ENCODE assay signal across 12 mouse cellular contexts in genomic region chr11:18745840-18746239, GRCm38 (mm10).
A peak's percentile ranks its signal among the peaks of the same experiment; 100 is the strongest.
DNase-seq lines count a peak whose midpoint lies in the region; ATAC-seq and TF ChIP-seq lines count a peak whose summit lies in the region.
"Had no signal": no experiment of that assay in that cellular context is flagged by ENCODE, and none has a peak within 500 bp of the region (broad histone marks: within the 10 kb centered on the region; RNA-seq: fewer than 3 reads in every experiment).

No protein-coding gene starts in this region.

- 11% methylated on average over 10 of the region's 10 CpGs for WGBS in lung, embryonic 14.5 days
- WGBS in lung, adult 2 months: 35% methylated on average over 10 of the region's 10 CpGs
- WGBS in stomach, embryonic 16.5 days: 9% methylated on average over 10 of the region's 10 CpGs
- 61% methylated on average over 10 of the region's 10 CpGs for WGBS in forebrain, embryonic 16.5 days
- WGBS in forebrain, embryonic 10.5 days: 78% methylated on average over 10 of the region's 10 CpGs

- peak overlapping the region; percentile 89 for H3K27ac ChIP-seq in lung, embryonic 14.5 days (ENCODE audit: low read depth)
- H3K27ac ChIP-seq in stomach, embryonic 16.5 days (ENCODE audit: low read length): peak overlapping the region; percentile 90
- H3K27ac ChIP-seq in forebrain, embryonic 16.5 days (ENCODE audit: low read length): no peak overlapping the region
- no peak overlapping the region for H3K27ac ChIP-seq in forebrain, embryonic 10.5 days
- H3K27ac ChIP-seq: embryonic facial prominence, embryonic 15.5 days; layer of hippocampus, adult 2 months; limb, embryonic 15.5 days had no signal

- H3K36me3 ChIP-seq in lung, embryonic 14.5 days (ENCODE audit: insufficient read depth): no peaks in the 10 kb centered on the region
- no peaks in the 10 kb centered on the region for H3K36me3 ChIP-seq in stomach, embryonic 16.5 days (ENCODE audit: control insufficient read depth, insufficient read depth, low read length)
- no peaks in the 10 kb centered on the region for H3K36me3 ChIP-seq in forebrain, embryonic 16.5 days (ENCODE audit: control insufficient read depth, insufficient read depth)
- no peaks in the 10 kb centered on the region for H3K36me3 ChIP-seq in forebrain, embryonic 10.5 days (replicated peaks)
- H3K36me3 ChIP-seq: embryonic facial prominence, embryonic 15.5 days; limb, embryonic 15.5 days had no signal

- no peaks in the 10 kb centered on the region for H3K27me3 ChIP-seq in lung, embryonic 14.5 days (ENCODE audit: insufficient read depth, low read length)
- H3K27me3 ChIP-seq in stomach, embryonic 16.5 days (ENCODE audit: control insufficient read depth, insufficient read depth, low read length): no peaks in the 10 kb centered on the region
- H3K27me3 ChIP-seq in forebrain, embryonic 16.5 days (replicated peaks; ENCODE audit: control insufficient read depth, insufficient read depth, low read length): no peaks in the 10 kb centered on the region
- peaks cover 20% of the 10 kb centered on the region; the same call in 1 of the 2 replicates for H3K27me3 ChIP-seq in forebrain, embryonic 10.5 days (ENCODE audit: poor library complexity, severe bottlenecking)
- H3K27me3 ChIP-seq: embryonic facial prominence, embryonic 15.5 days had no signal

- TF ChIP-seq POLR2A in lung, adult 2 months (IDR thresholded peaks at IDR 0.05; ENCODE audit: borderline replicate concordance, extremely low read depth, low read depth, low read length): no peak

- H3K9me3 ChIP-seq in lung, embryonic 14.5 days (ENCODE audit: low read depth, low read length): no peaks in the 10 kb centered on the region
- H3K9me3 ChIP-seq in stomach, embryonic 16.5 days (replicated peaks; ENCODE audit: control insufficient read depth, low read length): no peaks in the 10 kb centered on the region
- no peaks in the 10 kb centered on the region for H3K9me3 ChIP-seq in forebrain, embryonic 16.5 days (ENCODE audit: control insufficient read depth, low read length)
- no peaks in the 10 kb centered on the region for H3K9me3 ChIP-seq in forebrain, embryonic 10.5 days
- H3K9me3 ChIP-seq: embryonic facial prominence, embryonic 15.5 days; limb, embryonic 15.5 days had no signal

- H3K4me3 ChIP-seq in lung, embryonic 14.5 days (ENCODE audit: low read depth, low read length): no peak overlapping the region
- no peak overlapping the region for H3K4me3 ChIP-seq in lung, adult 2 months (replicated peaks; ENCODE audit: extremely low read depth, low read depth, low read length)
- H3K4me3 ChIP-seq in stomach, embryonic 16.5 days (replicated peaks; ENCODE audit: low read length): no peak overlapping the region
- no peak overlapping the region for H3K4me3 ChIP-seq in forebrain, embryonic 16.5 days (replicated peaks; ENCODE audit: low read length)
- no peak overlapping the region for H3K4me3 ChIP-seq in forebrain, embryonic 10.5 days
- H3K4me3 ChIP-seq: embryonic facial prominence, embryonic 15.5 days; layer of hippocampus, adult 2 months; limb, embryonic 15.5 days; myocyte had no signal

- peaks cover 23% of the 10 kb centered on the region; the same call in 1 of the 2 replicates for H3K4me1 ChIP-seq in lung, embryonic 14.5 days (ENCODE audit: insufficient read depth)
- H3K4me1 ChIP-seq in lung, adult 2 months (ENCODE audit: control insufficient read depth, insufficient read depth, low read length): no peaks in the 10 kb centered on the region; the same call in 1 of the 2 replicates
- H3K4me1 ChIP-seq in stomach, embryonic 16.5 days (ENCODE audit: control insufficient read depth, insufficient read depth, low read length): peaks cover 37% of the 10 kb centered on the region
- peaks cover 28% of the 10 kb centered on the region; the same call in 1 of the 2 replicates for H3K4me1 ChIP-seq in forebrain, embryonic 16.5 days (replicated peaks; ENCODE audit: control insufficient read depth, insufficient read depth, low read length)
- peaks cover 55% of the 10 kb centered on the region for H3K4me1 ChIP-seq in forebrain, embryonic 10.5 days
- H3K4me1 ChIP-seq: limb, embryonic 15.5 days had no signal

- H3K9ac ChIP-seq in lung, embryonic 14.5 days: no peak overlapping the region
- peak overlapping the region; percentile 33; the same call in 1 of the 2 replicates for H3K9ac ChIP-seq in stomach, embryonic 16.5 days (ENCODE audit: low read length)
- no peak overlapping the region for H3K9ac ChIP-seq in forebrain, embryonic 16.5 days (replicated peaks; ENCODE audit: low read depth, low read length)
- H3K9ac ChIP-seq: embryonic facial prominence, embryonic 15.5 days; limb, embryonic 15.5 days had no signal

- peak overlapping the region; percentile 27 for H3K4me2 ChIP-seq in lung, embryonic 14.5 days
- H3K4me2 ChIP-seq in stomach, embryonic 16.5 days (ENCODE audit: low read depth, low read length): peak overlapping the region; percentile 29; the same call in 1 of the 2 replicates
- no peak overlapping the region for H3K4me2 ChIP-seq in forebrain, embryonic 16.5 days (ENCODE audit: low read length)
- H3K4me2 ChIP-seq: embryonic facial prominence, embryonic 15.5 days; limb, embryonic 15.5 days had no signal

- peak; percentile 6 for DNase-seq in adrenal gland, postnatal 25 days
- no peak for DNase-seq in adrenal gland, postnatal 4 days (ENCODE audit: low spot score in 2 of 2)
- DNase-seq in lung, embryonic 14.5 days: peak; percentile 86
- DNase-seq in lung, adult 2 months: no peak
- DNase-seq in kidney, postnatal 14 days: peak; percentile 50
- DNase-seq in forebrain, embryonic 10.5 days (ENCODE audit: extremely low spot score, low spot score): no peak

- TF ChIP-seq CTCF in lung, embryonic 14.5 days (IDR thresholded peaks at IDR 0.05; ENCODE audit: low read depth): no peak
- no peak for TF ChIP-seq CTCF in lung, adult 2 months (IDR thresholded peaks at IDR 0.05; ENCODE audit: insufficient read depth, low read length)

- peak; percentile 87 for ATAC-seq in lung, embryonic 14.5 days (ENCODE audit: insufficient read depth)
- ATAC-seq in stomach, embryonic 16.5 days (ENCODE audit: insufficient read depth, low FRiP score): peak; percentile 86
- ATAC-seq in forebrain, embryonic 16.5 days: no peak

Comparison
In these comparisons a context has a peak if more than half of its experiments do, and no peak if none do; other contexts are left out.
1. DNase-seq: peak in adrenal gland, postnatal 25 days (single experiment), lung, embryonic 14.5 days (single experiment) and kidney, postnatal 14 days (single experiment); none in adrenal gland, postnatal 4 days (0 of 2), lung, adult 2 months (single experiment) and forebrain, embryonic 10.5 days (single experiment).
2. H3K27ac ChIP-seq: peak in lung, embryonic 14.5 days (single experiment) and stomach, embryonic 16.5 days (single experiment); none in forebrain, embryonic 16.5 days (single experiment) and forebrain, embryonic 10.5 days (single experiment).